Mouse (Mus musculus): ENCODE results near the gene Vmn1r75.

The Vmn1r75 gene

GRCm38 (mm10) chr7:11874330-11874729 is at the start of gene Vmn1r75:
Gene Vmn1r75, plus strand, starts transcription at chr7:11874630.
- no peak for DNase-seq (ENCODE audit: extremely low read depth, low read depth, low spot score)

DNA sequence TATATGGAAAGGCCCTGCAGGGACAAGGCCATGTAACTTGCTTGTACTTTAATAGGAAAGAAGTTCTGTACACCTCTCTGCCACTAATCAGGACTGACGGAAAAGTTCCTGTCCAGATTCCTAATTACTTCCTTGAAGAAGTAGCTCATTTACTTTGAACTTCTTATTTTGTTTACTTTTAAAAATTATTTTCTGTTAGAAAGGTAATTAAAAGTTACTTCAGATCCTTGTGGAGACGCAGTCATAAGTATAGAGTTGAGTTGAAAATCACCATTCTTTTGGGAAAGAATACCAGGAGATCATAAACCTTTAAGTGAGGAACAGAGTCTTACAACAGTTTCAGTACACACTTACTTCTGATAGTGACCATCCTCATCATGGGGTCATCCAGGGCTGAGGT is 40.8 kb upstream of the Vmn1r75 start, which contains the start of gene Vmn1r74:
Gene Vmn1r74 (plus strand): TSS at position 301 of the 400 bp plus-strand sequence.
- no peak for DNase-seq (ENCODE audit: extremely low read depth, low read depth, low spot score)
